Mouse (Mus musculus): ENCODE measurements around the gene Fxyd6. TPM values are rescaled to one million over a fixed set of nuclear protein-coding genes. Genes with fewer than 3 reads are reported as not detected.

Gene Fxyd6
- polyA plus RNA-seq, 1 experiment from 2014 or later, result 348 TPM

GRCm38 (mm10) chr9:45422761-45423298 is 52.8 kb downstream of the Fxyd6 start:
- Histone ChIP-seq H3K9ac (replicated peaks; ENCODE audit: low read length) (no peak overlapping the region), H3K36me3 (ENCODE audit: control insufficient read depth, insufficient read depth, low read length) (no peaks in the 10 kb centered on the region), H3K27me3 (ENCODE audit: control insufficient read depth, insufficient read depth, low read length) (no peaks in the 10 kb centered on the region), H3K9me3 (ENCODE audit: control insufficient read depth, low read length) (no peaks in the 10 kb centered on the region), H3K4me3 (replicated peaks; ENCODE audit: low read depth, low read length) (no peak overlapping the region), H3K27ac (replicated peaks; ENCODE audit: low read depth, low read length) (no peak overlapping the region), H3K4me1 (ENCODE audit: control insufficient read depth, insufficient read depth, low read length) (no peaks in the 10 kb centered on the region), H3K4me2 (ENCODE audit: low read length) (no peak overlapping the region)
- ATAC-seq (ENCODE audit: low FRiP score, low TSS enrichment) (no peak), DNase-seq (no peak)
- 76% methylated on average over 7 of the region's 7 CpGs for WGBS

- H3K9ac ChIP-seq (replicated peaks; ENCODE audit: low read length), result no peak within 1 kb of the TSS
- H3K9me3 ChIP-seq (ENCODE audit: control insufficient read depth, low read length), result no peaks in the 10 kb centered on the region
- DNase-seq (no peak), ATAC-seq (ENCODE audit: low FRiP score, low TSS enrichment) (no peak)
- H3K27me3 ChIP-seq (ENCODE audit: control insufficient read depth, insufficient read depth, low read length), result peaks cover 24% of the 10 kb centered on the region; the same call in 1 of the 2 replicates
- H3K27ac ChIP-seq (replicated peaks; ENCODE audit: low read depth, low read length), result no peak within 1 kb of the TSS
- H3K4me2 ChIP-seq (ENCODE audit: low read length), result no peak within 1 kb of the TSS
- H3K4me3 ChIP-seq (replicated peaks; ENCODE audit: low read depth, low read length), result no peak within 1 kb of the TSS
- H3K36me3 ChIP-seq (ENCODE audit: control insufficient read depth, insufficient read depth, low read length), result no peaks in the 10 kb centered on the region
- peaks cover 5% of the 10 kb centered on the region; the same call in 1 of the 2 replicates for H3K4me1 ChIP-seq (ENCODE audit: control insufficient read depth, insufficient read depth, low read length)
- WGBS, result 89% methylated on average over 4 of the region's 4 CpGs
These were observed 56.5 kb downstream of the Fxyd6 start, which contains the start of gene Dscaml1 for GRCm38 (mm10) chr9:45426456-45426855. TSS of gene Dscaml1 (plus strand) at chr9:45426628.

- Histone ChIP-seq H3K9me3 (ENCODE audit: control insufficient read depth, low read length) (no peaks in the 10 kb centered on the region), H3K9ac (replicated peaks; ENCODE audit: low read length) (no peak overlapping the region), H3K4me3 (replicated peaks; ENCODE audit: low read depth, low read length) (0 out of 2 replicates have a peak overlapping the region, but pooled peaks have one; percentile 61), H3K27me3 (ENCODE audit: control insufficient read depth, insufficient read depth, low read length) (peaks cover 29% of the 10 kb centered on the region; the same call in 1 of the 2 replicates), H3K4me2 (ENCODE audit: low read length) (peak overlapping the region; percentile 79), H3K4me1 (ENCODE audit: control insufficient read depth, insufficient read depth, low read length) (peaks cover 17% of the 10 kb centered on the region), H3K36me3 (ENCODE audit: control insufficient read depth, insufficient read depth, low read length) (no peaks in the 10 kb centered on the region), H3K27ac (replicated peaks; ENCODE audit: low read depth, low read length) (no peak overlapping the region)
- ATAC-seq (ENCODE audit: low FRiP score, low TSS enrichment) (no peak), DNase-seq (no peak)
- WGBS, result 26% methylated on average over 5 of the region's 5 CpGs
These were observed 59.4 kb downstream of the Fxyd6 start for GRCm38 (mm10) chr9:45429392-45429791.

GRCm38 (mm10) chr9:45429951-45430697 is 60.1 kb downstream of the Fxyd6 start:
- ATAC-seq (ENCODE audit: low FRiP score, low TSS enrichment) (peak; percentile 56; the same call in 1 of the 2 replicates), DNase-seq (peak; percentile 75)
- peak overlapping the region; percentile 84 for H3K27ac ChIP-seq (replicated peaks; ENCODE audit: low read depth, low read length)
- WGBS, result 3% methylated on average over 46 of the region's 54 CpGs
- peak overlapping the region; percentile 61 for H3K4me3 ChIP-seq (replicated peaks; ENCODE audit: low read depth, low read length)
- H3K36me3 ChIP-seq (ENCODE audit: control insufficient read depth, insufficient read depth, low read length), result no peaks in the 10 kb centered on the region
- peak overlapping the region; percentile 79 for H3K9ac ChIP-seq (replicated peaks; ENCODE audit: low read length)
- H3K27me3 ChIP-seq (ENCODE audit: control insufficient read depth, insufficient read depth, low read length), result peaks cover 29% of the 10 kb centered on the region; the same call in 1 of the 2 replicates
- H3K9me3 ChIP-seq (ENCODE audit: control insufficient read depth, low read length), result no peaks in the 10 kb centered on the region
- peaks cover 24% of the 10 kb centered on the region for H3K4me1 ChIP-seq (ENCODE audit: control insufficient read depth, insufficient read depth, low read length)
- peak overlapping the region; percentile 79 for H3K4me2 ChIP-seq (ENCODE audit: low read length)

GRCm38 (mm10) chr9:45430698-45430959 is 60.6 kb downstream of the Fxyd6 start:
- peaks cover 27% of the 10 kb centered on the region for H3K4me1 ChIP-seq (ENCODE audit: control insufficient read depth, insufficient read depth, low read length)
- peak overlapping the region; percentile 79 for H3K9ac ChIP-seq (replicated peaks; ENCODE audit: low read length)
- peak overlapping the region; percentile 61 for H3K4me3 ChIP-seq (replicated peaks; ENCODE audit: low read depth, low read length)
- no peaks in the 10 kb centered on the region for H3K9me3 ChIP-seq (ENCODE audit: control insufficient read depth, low read length)
- DNase-seq (no peak), ATAC-seq (ENCODE audit: low FRiP score, low TSS enrichment) (no peak)
- H3K27ac ChIP-seq (replicated peaks; ENCODE audit: low read depth, low read length), result peak overlapping the region; percentile 84
- H3K27me3 ChIP-seq (ENCODE audit: control insufficient read depth, insufficient read depth, low read length), result peaks cover 29% of the 10 kb centered on the region; the same call in 1 of the 2 replicates
- no peaks in the 10 kb centered on the region for H3K36me3 ChIP-seq (ENCODE audit: control insufficient read depth, insufficient read depth, low read length)
- WGBS, result 2% methylated on average over 16 of the region's 17 CpGs
- peak overlapping the region; percentile 79 for H3K4me2 ChIP-seq (ENCODE audit: low read length)

GRCm38 (mm10) chr9:45431150-45431549 is 61.2 kb downstream of the Fxyd6 start:
- DNase-seq (peak; percentile 43), ATAC-seq (ENCODE audit: low FRiP score, low TSS enrichment) (no peak)
- H3K4me2 ChIP-seq (ENCODE audit: low read length), result peak overlapping the region; percentile 79
- peaks cover 29% of the 10 kb centered on the region; the same call in 1 of the 2 replicates for H3K27me3 ChIP-seq (ENCODE audit: control insufficient read depth, insufficient read depth, low read length)
- peaks cover 33% of the 10 kb centered on the region for H3K4me1 ChIP-seq (ENCODE audit: control insufficient read depth, insufficient read depth, low read length)
- H3K27ac ChIP-seq (replicated peaks; ENCODE audit: low read depth, low read length), result peak overlapping the region; percentile 84
- no peaks in the 10 kb centered on the region for H3K36me3 ChIP-seq (ENCODE audit: control insufficient read depth, insufficient read depth, low read length)
- no peaks in the 10 kb centered on the region for H3K9me3 ChIP-seq (ENCODE audit: control insufficient read depth, low read length)
- H3K9ac ChIP-seq (replicated peaks; ENCODE audit: low read length), result peak overlapping the region; percentile 79
- H3K4me3 ChIP-seq (replicated peaks; ENCODE audit: low read depth, low read length), result peak overlapping the region; percentile 61
- 3% methylated on average over 26 of the region's 26 CpGs for WGBS

GRCm38 (mm10) chr9:45432639-45433038 is 62.7 kb downstream of the Fxyd6 start:
- H3K27ac ChIP-seq (replicated peaks; ENCODE audit: low read depth, low read length), result peak overlapping the region; percentile 84
- peaks cover 29% of the 10 kb centered on the region; the same call in 1 of the 2 replicates for H3K27me3 ChIP-seq (ENCODE audit: control insufficient read depth, insufficient read depth, low read length)
- H3K9ac ChIP-seq (replicated peaks; ENCODE audit: low read length), result peak overlapping the region; percentile 79
- peak overlapping the region; percentile 61 for H3K4me3 ChIP-seq (replicated peaks; ENCODE audit: low read depth, low read length)
- WGBS, result 48% methylated on average over 12 of the region's 12 CpGs
- no peaks in the 10 kb centered on the region for H3K36me3 ChIP-seq (ENCODE audit: control insufficient read depth, insufficient read depth, low read length)
- H3K4me1 ChIP-seq (ENCODE audit: control insufficient read depth, insufficient read depth, low read length), result peaks cover 46% of the 10 kb centered on the region
- DNase-seq, result peak; percentile 61
- H3K9me3 ChIP-seq (ENCODE audit: control insufficient read depth, low read length), result no peaks in the 10 kb centered on the region
- peak overlapping the region; percentile 79 for H3K4me2 ChIP-seq (ENCODE audit: low read length)
- ATAC-seq (ENCODE audit: low FRiP score, low TSS enrichment), result no peak

GRCm38 (mm10) chr9:45433119-45433518 is 63.1 kb downstream of the Fxyd6 start:
- Histone ChIP-seq H3K4me2 (ENCODE audit: low read length) (peak overlapping the region; percentile 79), H3K27me3 (ENCODE audit: control insufficient read depth, insufficient read depth, low read length) (peaks cover 29% of the 10 kb centered on the region; the same call in 1 of the 2 replicates), H3K36me3 (ENCODE audit: control insufficient read depth, insufficient read depth, low read length) (no peaks in the 10 kb centered on the region), H3K4me1 (ENCODE audit: control insufficient read depth, insufficient read depth, low read length) (peaks cover 49% of the 10 kb centered on the region), H3K9me3 (ENCODE audit: control insufficient read depth, low read length) (no peaks in the 10 kb centered on the region), H3K4me3 (replicated peaks; ENCODE audit: low read depth, low read length) (peak overlapping the region; percentile 61), H3K27ac (replicated peaks; ENCODE audit: low read depth, low read length) (peak overlapping the region; percentile 84), H3K9ac (replicated peaks; ENCODE audit: low read length) (peak overlapping the region; percentile 17; the same call in 1 of the 2 replicates)
- ATAC-seq (ENCODE audit: low FRiP score, low TSS enrichment) (no peak), DNase-seq (no peak)
- WGBS, result 53% methylated on average over 9 of the region's 9 CpGs

Data from midbrain, embryonic 14.5 days (tissue).